Mouse (Mus musculus) heart, embryonic 16.5 days (tissue): ENCODE data around the gene Traf3ip2. TPM values are rescaled to one million over a fixed set of nuclear protein-coding genes. Genes with fewer than 3 reads are reported as not detected.
A peak's percentile ranks its signal among the peaks of the same experiment; 100 is the strongest.

ENCODE experiments used
- ATAC-seq: fragments of 200-750 bp; cut with Nextera tagmentation; replicated peaks from 2 replicates; pipeline ENCODE4 v1.8.0; 2017; ENCODE audit warnings: moderate number of reproducible peaks; ENCODE audit not compliant: insufficient read depth, low FRiP score; ENCODE audit errors: extremely low read depth
- H3K27ac ChIP-seq: fragments of 300-500 bp; sonication (generic); 2 replicates; pipeline ENCODE4 v1.5.1; 2014; ENCODE audit warnings: mild to moderate bottlenecking, low read length, control low read depth, moderate library complexity
- H3K27me3 ChIP-seq: fragments of 300-500 bp; sonication (generic); 2 replicates; pipeline ENCODE4 v1.6.1; 2014; ENCODE audit warnings: low read length, mixed read lengths; ENCODE audit not compliant: control insufficient read depth, insufficient read depth
- H3K36me3 ChIP-seq: fragments of 300-500 bp; sonication (generic); 2 replicates; pipeline ENCODE4 v1.6.1; 2014; ENCODE audit not compliant: control insufficient read depth, insufficient read depth
- H3K4me1 ChIP-seq: fragments of 300-500 bp; sonication (generic); 2 replicates; pipeline ENCODE4 v1.6.1; 2014; ENCODE audit warnings: low read length, mixed read lengths; ENCODE audit not compliant: control insufficient read depth, insufficient read depth
- H3K4me2 ChIP-seq: fragments of 300-500 bp; sonication (generic); 2 replicates; pipeline ENCODE4 v1.6.1; 2014; ENCODE audit warnings: low read depth, mild to moderate bottlenecking, control low read depth, low read length
- H3K4me3 ChIP-seq: fragments of 300-500 bp; sonication (generic); 2 replicates; pipeline ENCODE4 v1.5.1; 2014; ENCODE audit warnings: mild to moderate bottlenecking, control low read depth, low read length
- H3K9ac ChIP-seq: fragments of 300-500 bp; sonication (generic); 2 replicates; pipeline ENCODE4 v1.6.1; 2014; ENCODE audit warnings: low read length, control low read depth
- H3K9me3 ChIP-seq: fragments of 300-500 bp; sonication (generic); replicated peaks from 2 replicates; pipeline ENCODE4 v1.6.1; 2016; ENCODE audit warnings: low read length; ENCODE audit not compliant: control insufficient read depth
- WGBS: fragments of 180-500 bp; shearing (Covaris S2); extraction: QIAGEN DNeasy Blood & Tissue Kit; methylation state at CpG from one replicate; pipeline ENCODE4 v1.1.7; 2014; 5-methylcytosine and 5-hydroxymethylcytosine counted together
- polyA plus RNA-seq: library from polyadenylated mRNA; unstranded; fragments of >200 nt; fragmentation: Nextera tagmentation; extraction: Ambion mirVana; gene quantifications from 2 replicates; pipeline ENCODE4 v1.2.1, GENCODE M21; 2015

Traf3ip2 gene
- polyA plus RNA-seq, 1 experiment from 2014 or later: 10.7 TPM

GRCm38 (mm10) chr10:39649550-39649949 is 36.8 kb downstream of the Traf3ip2 start:
- Histone ChIP-seq H3K9ac (no peak overlapping the region), H3K4me2 (no peak overlapping the region), H3K27me3 (no peaks in the 10 kb centered on the region), H3K27ac (no peak overlapping the region), H3K4me1 (peaks cover 20% of the 10 kb centered on the region), H3K36me3 (peaks cover 29% of the 10 kb centered on the region), H3K4me3 (no peak overlapping the region), H3K9me3 (no peaks in the 10 kb centered on the region)
- ATAC-seq: no peak
- WGBS: 98% methylated on average over 3 of the region's 3 CpGs

GRCm38 (mm10) chr10:39650316-39650715 is 37.6 kb downstream of the Traf3ip2 start:
- H3K27me3 ChIP-seq: no peaks in the 10 kb centered on the region
- WGBS: 91% methylated on average over 3 of the region's 3 CpGs
- no peak overlapping the region for H3K9ac ChIP-seq
- H3K27ac ChIP-seq: no peak overlapping the region
- no peaks in the 10 kb centered on the region for H3K9me3 ChIP-seq
- H3K4me3 ChIP-seq: no peak overlapping the region
- no peak for ATAC-seq
- peaks cover 20% of the 10 kb centered on the region for H3K4me1 ChIP-seq
- H3K4me2 ChIP-seq: no peak overlapping the region
- peaks cover 29% of the 10 kb centered on the region for H3K36me3 ChIP-seq

- Histone ChIP-seq H3K36me3 (peaks cover 22% of the 10 kb centered on the region), H3K27ac (no peak overlapping the region), H3K4me1 (peaks cover 16% of the 10 kb centered on the region), H3K9ac (no peak overlapping the region), H3K4me3 (no peak overlapping the region), H3K27me3 (no peaks in the 10 kb centered on the region), H3K4me2 (no peak overlapping the region), H3K9me3 (no peaks in the 10 kb centered on the region)
- no peak for ATAC-seq
- WGBS: 59% methylated on average over 8 of the region's 8 CpGs
Measured at GRCm38 (mm10) chr10:39654001-39654416, 41.3 kb downstream of the Traf3ip2 start.

GRCm38 (mm10) chr10:39658901-39659410 is 46.2 kb downstream of the Traf3ip2 start:
- Histone ChIP-seq H3K36me3 (no peaks in the 10 kb centered on the region), H3K9ac (no peak overlapping the region; the same call in 1 of the 2 replicates), H3K9me3 (no peaks in the 10 kb centered on the region), H3K4me2 (no peak overlapping the region), H3K27ac (peak overlapping the region; percentile 94), H3K27me3 (no peaks in the 10 kb centered on the region), H3K4me1 (peaks cover 38% of the 10 kb centered on the region), H3K4me3 (no peak overlapping the region)
- WGBS: 17% methylated on average over 5 of the region's 5 CpGs
- no peak for ATAC-seq

DNA sequence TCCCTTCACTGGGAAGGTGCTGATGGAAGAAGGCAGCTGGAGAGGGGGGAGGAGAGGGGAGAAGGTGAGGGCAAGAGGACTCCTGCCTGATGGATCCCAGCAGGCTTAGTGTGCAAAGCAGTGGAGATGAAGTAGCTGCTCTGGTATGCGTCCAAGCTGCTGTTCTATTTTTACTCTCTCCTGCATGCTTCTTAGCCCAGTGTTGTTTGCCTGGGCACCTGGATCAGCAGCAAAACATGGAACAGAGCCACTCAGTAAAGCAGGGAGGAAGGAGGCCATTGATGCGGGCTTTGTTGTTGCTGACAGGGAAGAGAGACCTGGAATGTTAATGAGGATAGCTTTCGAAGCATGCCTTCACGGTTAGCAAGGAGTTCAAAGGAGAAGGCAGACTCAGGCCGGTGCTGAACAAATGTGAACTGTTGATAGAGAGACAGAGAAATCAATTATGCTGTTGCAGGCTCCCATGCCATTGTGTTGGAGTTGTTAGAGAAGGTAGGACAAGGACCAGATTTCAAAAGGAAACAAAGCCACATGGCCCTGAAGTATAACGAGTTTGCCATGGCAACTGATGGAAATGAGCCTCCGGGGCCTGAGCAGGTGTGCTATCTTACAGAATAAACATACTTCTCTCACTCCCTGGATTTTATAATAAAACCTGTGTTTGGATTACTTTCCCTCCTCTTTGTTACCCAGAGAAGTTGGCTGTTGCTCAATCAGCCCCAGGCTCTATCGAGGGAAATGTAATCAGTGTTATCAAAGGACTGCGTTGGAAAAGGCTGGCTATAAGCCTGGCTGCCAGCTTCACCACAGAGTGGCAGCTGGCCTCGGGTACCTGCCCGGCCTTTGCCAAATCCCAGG is 46.9 kb downstream of the Traf3ip2 start:
- ATAC-seq: peak; percentile 97
- H3K27me3 ChIP-seq: no peaks in the 10 kb centered on the region
- no peak overlapping the region for H3K4me3 ChIP-seq
- no peaks in the 10 kb centered on the region for H3K9me3 ChIP-seq
- peaks cover 38% of the 10 kb centered on the region for H3K4me1 ChIP-seq
- peak overlapping the region; percentile 20; the same call in 1 of the 2 replicates for H3K4me2 ChIP-seq
- no peaks in the 10 kb centered on the region for H3K36me3 ChIP-seq
- H3K27ac ChIP-seq: peak overlapping the region; percentile 94
- 0 out of 2 replicates have a peak overlapping the region, but pooled peaks have one; percentile 2 for H3K9ac ChIP-seq
- WGBS: 10% methylated on average over 11 of the region's 11 CpGs

- Histone ChIP-seq H3K36me3 (no peaks in the 10 kb centered on the region), H3K4me3 (no peak overlapping the region), H3K4me2 (no peak overlapping the region), H3K9me3 (no peaks in the 10 kb centered on the region), H3K27me3 (no peaks in the 10 kb centered on the region), H3K9ac (0 out of 2 replicates have a peak overlapping the region, but pooled peaks have one; percentile 2), H3K4me1 (peaks cover 44% of the 10 kb centered on the region), H3K27ac (peak overlapping the region; percentile 94)
- no peak for ATAC-seq
- 60% methylated on average over 3 of the region's 3 CpGs for WGBS
Measured at GRCm38 (mm10) chr10:39660269-39660655, 47.5 kb downstream of the Traf3ip2 start.

DNA sequence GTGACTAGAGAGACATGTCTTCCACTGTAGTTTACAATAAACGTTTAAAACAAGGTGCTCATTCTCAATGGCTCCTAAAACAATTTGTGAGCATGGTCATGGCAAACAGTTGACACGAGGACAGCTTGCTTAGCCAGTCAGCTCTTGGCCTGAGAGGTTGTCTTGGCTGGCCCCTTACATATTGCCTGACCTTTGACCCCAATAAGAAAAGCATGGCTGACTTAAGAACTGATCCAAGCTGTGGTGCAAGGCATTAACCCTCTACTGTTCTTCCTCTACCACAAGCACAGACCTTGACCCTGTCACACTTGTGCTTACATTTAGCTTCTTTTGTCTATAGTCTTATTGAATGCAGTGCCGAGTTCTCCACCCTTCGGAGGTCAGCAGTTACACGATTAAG is 48.0 kb downstream of the Traf3ip2 start:
- Histone ChIP-seq H3K9me3 (no peaks in the 10 kb centered on the region), H3K27me3 (no peaks in the 10 kb centered on the region), H3K4me3 (no peak overlapping the region), H3K9ac (no peak overlapping the region), H3K27ac (peak overlapping the region; percentile 94), H3K4me2 (no peak overlapping the region), H3K4me1 (peaks cover 45% of the 10 kb centered on the region), H3K36me3 (no peaks in the 10 kb centered on the region)
- 80% methylated on average over 5 of the region's 5 CpGs for whole genome bisulfite sequencing
- no peak for ATAC-seq

- Histone ChIP-seq H3K4me1 (peaks cover 30% of the 10 kb centered on the region), H3K27ac (peak overlapping the region; percentile 70), H3K9ac (no peak overlapping the region), H3K27me3 (no peaks in the 10 kb centered on the region), H3K36me3 (no peaks in the 10 kb centered on the region), H3K4me2 (no peak overlapping the region), H3K9me3 (no peaks in the 10 kb centered on the region), H3K4me3 (no peak overlapping the region)
- 39% methylated on average over 4 of the region's 4 CpGs for WGBS
- ATAC-seq: peak; percentile 55; the same call in 1 of the 2 replicates
Measured at GRCm38 (mm10) chr10:39665071-39665502, 52.4 kb downstream of the Traf3ip2 start.

DNA sequence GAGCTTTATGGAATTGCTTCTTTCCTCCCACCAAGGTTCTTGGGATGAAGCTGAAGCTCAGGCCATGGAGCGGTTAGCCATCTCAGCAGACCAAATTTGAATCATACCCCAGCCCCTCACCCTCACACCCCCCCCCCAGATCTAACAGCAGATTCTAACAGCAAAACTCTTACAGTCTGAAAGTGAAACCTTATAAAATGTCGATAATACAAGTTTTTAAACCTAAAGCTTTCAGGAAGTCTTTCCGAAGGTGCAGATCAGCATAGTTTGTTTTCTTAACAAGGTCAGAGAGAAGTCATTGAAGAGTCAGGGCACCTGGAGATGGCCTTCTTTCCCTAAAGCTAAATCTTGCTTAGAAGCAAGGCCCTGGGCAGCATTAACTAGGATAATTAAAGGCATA is 53.3 kb downstream of the Traf3ip2 start:
- no peak overlapping the region; the same call in 1 of the 2 replicates for H3K27ac ChIP-seq
- WGBS: 57% methylated on average over 3 of the region's 3 CpGs

More for the DNA sequence above, 53.3 kb downstream of the Traf3ip2 start:
- H3K9ac ChIP-seq: no peak overlapping the region
- H3K9me3 ChIP-seq: no peaks in the 10 kb centered on the region
- H3K4me2 ChIP-seq: no peak overlapping the region
- no peak for ATAC-seq
- no peaks in the 10 kb centered on the region for H3K27me3 ChIP-seq
- H3K36me3 ChIP-seq: no peaks in the 10 kb centered on the region
- no peak overlapping the region for H3K4me3 ChIP-seq
- H3K4me1 ChIP-seq: peaks cover 21% of the 10 kb centered on the region
